Mouse (Mus musculus): ENCODE results near the gene Gtf2f2. TPM values are rescaled to one million over a fixed set of nuclear protein-coding genes. Genes with fewer than 3 reads are reported as not detected.

Gene Gtf2f2
- polyA plus RNA-seq, 1 experiment from 2014 or later: 25.8 TPM

DNA sequence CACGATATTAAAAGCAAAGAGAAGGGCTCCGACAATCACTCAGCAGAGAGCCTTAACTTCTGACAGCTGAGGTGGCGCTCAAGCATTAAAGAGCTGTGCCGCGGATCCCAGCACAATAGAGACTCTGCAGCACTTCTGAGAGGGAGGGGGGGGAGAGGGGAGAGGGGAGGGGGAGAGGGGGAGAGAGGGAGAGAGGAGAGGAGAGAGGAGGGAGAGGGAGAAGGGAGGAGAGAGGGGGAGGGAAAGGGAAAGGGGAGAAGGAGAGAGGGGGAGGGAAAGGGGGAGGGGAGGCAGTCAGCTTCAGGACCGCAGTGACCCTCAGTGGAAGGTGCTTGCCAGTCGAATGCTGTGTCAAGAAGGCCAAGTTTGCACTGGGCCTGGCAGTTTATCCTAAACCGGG is 131.7 kb downstream of the Gtf2f2 start:
- Histone ChIP-seq H3K9ac (ENCODE audit: low read depth, low read length) (no peak overlapping the region), H3K36me3 (ENCODE audit: control insufficient read depth, insufficient read depth) (no peaks in the 10 kb centered on the region), H3K4me3 (ENCODE audit: low read depth, low read length) (no peak overlapping the region), H3K27me3 (replicated peaks; ENCODE audit: control insufficient read depth, insufficient read depth, low read length) (no peaks in the 10 kb centered on the region), H3K4me1 (replicated peaks; ENCODE audit: control insufficient read depth, insufficient read depth, low read length) (no peaks in the 10 kb centered on the region), H3K9me3 (ENCODE audit: control insufficient read depth) (no peaks in the 10 kb centered on the region), H3K4me2 (replicated peaks; ENCODE audit: low read depth) (no peak overlapping the region), H3K27ac (ENCODE audit: low read depth, low read length) (no peak overlapping the region)
- WGBS: 25% methylated on average over 8 of the region's 8 CpGs
- no peak for TF ChIP-seq CTCF (IDR thresholded peaks at IDR 0.05; ENCODE audit: low read depth)
- ATAC-seq: no peak

GRCm38 (mm10) chr14:75877297-75877696 is 133.4 kb downstream of the Gtf2f2 start:
- Histone ChIP-seq H3K4me1 (replicated peaks; ENCODE audit: control insufficient read depth, insufficient read depth, low read length) (no peaks in the 10 kb centered on the region), H3K27ac (ENCODE audit: low read depth, low read length) (no peak overlapping the region), H3K36me3 (ENCODE audit: control insufficient read depth, insufficient read depth) (no peaks in the 10 kb centered on the region), H3K9ac (ENCODE audit: low read depth, low read length) (no peak overlapping the region), H3K9me3 (ENCODE audit: control insufficient read depth) (no peaks in the 10 kb centered on the region), H3K4me3 (ENCODE audit: low read depth, low read length) (no peak overlapping the region), H3K4me2 (replicated peaks; ENCODE audit: low read depth) (no peak overlapping the region), H3K27me3 (replicated peaks; ENCODE audit: control insufficient read depth, insufficient read depth, low read length) (no peaks in the 10 kb centered on the region)
- ATAC-seq: 0 out of 2 replicates have a peak, but pooled peaks have one; percentile 7
- 74% methylated on average over 3 of the region's 3 CpGs for WGBS
- no peak for TF ChIP-seq CTCF (IDR thresholded peaks at IDR 0.05; ENCODE audit: low read depth)

DNA sequence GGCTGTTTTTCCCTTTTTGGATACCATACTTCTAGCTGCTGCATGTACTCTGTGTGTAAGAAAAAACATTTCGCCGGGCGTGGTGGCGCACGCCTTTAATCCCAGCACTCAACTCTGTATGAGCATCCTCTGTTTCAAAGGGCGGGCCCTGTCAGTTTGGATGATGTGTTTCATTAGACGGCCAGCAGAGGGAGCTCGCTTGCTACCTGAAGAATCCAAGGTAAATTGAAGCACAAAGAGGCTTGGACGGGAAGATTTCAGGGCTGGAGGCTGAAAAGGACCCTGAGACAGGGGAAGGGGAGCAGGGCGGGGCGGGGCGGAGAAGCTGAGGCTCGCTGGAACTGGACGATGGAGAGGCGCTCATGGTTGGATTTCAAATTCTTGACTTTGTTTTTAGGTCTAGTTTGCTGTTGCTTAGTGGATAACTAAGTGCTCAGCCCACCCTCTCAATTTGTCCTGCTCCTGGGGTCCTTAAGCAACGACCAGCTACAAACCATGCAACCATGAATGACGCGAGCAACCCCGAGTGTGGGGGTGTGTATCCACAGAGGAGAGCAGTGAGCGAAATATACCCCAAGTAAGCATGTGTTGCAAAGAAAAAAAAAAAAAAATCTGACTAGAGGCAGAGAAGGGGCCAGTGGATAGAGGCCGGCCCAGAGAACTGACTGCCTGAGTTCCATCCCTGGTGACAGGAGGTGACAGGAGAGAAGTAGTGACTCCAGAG is 134.2 kb downstream of the Gtf2f2 start:
- Histone ChIP-seq H3K4me1 (replicated peaks; ENCODE audit: control insufficient read depth, insufficient read depth, low read length) (no peaks in the 10 kb centered on the region), H3K27me3 (replicated peaks; ENCODE audit: control insufficient read depth, insufficient read depth, low read length) (no peaks in the 10 kb centered on the region), H3K4me3 (ENCODE audit: low read depth, low read length) (no peak overlapping the region), H3K36me3 (ENCODE audit: control insufficient read depth, insufficient read depth) (no peaks in the 10 kb centered on the region), H3K4me2 (replicated peaks; ENCODE audit: low read depth) (no peak overlapping the region), H3K27ac (ENCODE audit: low read depth, low read length) (no peak overlapping the region), H3K9ac (ENCODE audit: low read depth, low read length) (no peak overlapping the region), H3K9me3 (ENCODE audit: control insufficient read depth) (no peaks in the 10 kb centered on the region)
- no peak for ATAC-seq
- TF ChIP-seq CTCF (IDR thresholded peaks at IDR 0.05; ENCODE audit: low read depth): peak; percentile 92
- WGBS: 15% methylated on average over 21 of the region's 21 CpGs

- Histone ChIP-seq H3K27ac (ENCODE audit: low read depth, low read length) (no peak overlapping the region), H3K4me3 (ENCODE audit: low read depth, low read length) (no peak overlapping the region), H3K36me3 (ENCODE audit: control insufficient read depth, insufficient read depth) (no peaks in the 10 kb centered on the region), H3K27me3 (replicated peaks; ENCODE audit: control insufficient read depth, insufficient read depth, low read length) (no peaks in the 10 kb centered on the region), H3K4me1 (replicated peaks; ENCODE audit: control insufficient read depth, insufficient read depth, low read length) (no peaks in the 10 kb centered on the region), H3K9me3 (ENCODE audit: control insufficient read depth) (no peaks in the 10 kb centered on the region), H3K9ac (ENCODE audit: low read depth, low read length) (no peak overlapping the region), H3K4me2 (replicated peaks; ENCODE audit: low read depth) (no peak overlapping the region)
- WGBS: 62% methylated on average over 9 of the region's 9 CpGs
- no peak for ATAC-seq
- no peak for TF ChIP-seq CTCF (IDR thresholded peaks at IDR 0.05; ENCODE audit: low read depth)
Observed at GRCm38 (mm10) chr14:75873612-75874011, 137.1 kb downstream of the Gtf2f2 start.

GRCm38 (mm10) chr14:75871750-75872149 is 138.9 kb downstream of the Gtf2f2 start:
- H3K9me3 ChIP-seq (ENCODE audit: control insufficient read depth): no peaks in the 10 kb centered on the region
- TF ChIP-seq CTCF (IDR thresholded peaks at IDR 0.05; ENCODE audit: low read depth): no peak; the same call in 1 of the 2 replicates
- no peak overlapping the region for H3K27ac ChIP-seq (ENCODE audit: low read depth, low read length)
- no peaks in the 10 kb centered on the region for H3K27me3 ChIP-seq (replicated peaks; ENCODE audit: control insufficient read depth, insufficient read depth, low read length)
- H3K36me3 ChIP-seq (ENCODE audit: control insufficient read depth, insufficient read depth): no peaks in the 10 kb centered on the region
- H3K4me1 ChIP-seq (replicated peaks; ENCODE audit: control insufficient read depth, insufficient read depth, low read length): no peaks in the 10 kb centered on the region
- H3K4me2 ChIP-seq (replicated peaks; ENCODE audit: low read depth): no peak overlapping the region
- 89% methylated on average over 4 of the region's 4 CpGs for WGBS
- no peak overlapping the region for H3K4me3 ChIP-seq (ENCODE audit: low read depth, low read length)
- no peak for ATAC-seq
- no peak overlapping the region for H3K9ac ChIP-seq (ENCODE audit: low read depth, low read length)

DNA sequence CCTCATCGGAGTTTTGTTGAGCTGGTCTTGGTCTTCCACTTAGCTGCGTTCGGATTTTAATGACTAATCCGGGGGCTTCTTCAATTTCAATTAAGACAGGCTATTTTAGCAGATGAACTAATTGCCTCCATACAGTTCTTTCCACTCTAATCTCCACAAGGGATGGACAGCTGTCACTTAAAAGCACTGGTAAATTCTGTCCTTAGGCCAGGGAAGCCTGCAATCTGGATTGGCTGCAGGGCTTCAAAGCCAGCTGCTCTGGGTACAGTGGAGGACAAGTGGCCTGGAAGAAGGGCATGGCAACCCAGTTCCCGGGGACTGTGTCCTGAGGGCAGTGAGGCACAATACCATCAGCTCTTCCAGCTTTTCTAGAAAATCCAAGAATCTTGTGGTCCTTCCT is 139.6 kb downstream of the Gtf2f2 start:
- Histone ChIP-seq H3K4me2 (replicated peaks; ENCODE audit: low read depth) (no peak overlapping the region), H3K4me1 (replicated peaks; ENCODE audit: control insufficient read depth, insufficient read depth, low read length) (no peaks in the 10 kb centered on the region), H3K9me3 (ENCODE audit: control insufficient read depth) (no peaks in the 10 kb centered on the region), H3K9ac (ENCODE audit: low read depth, low read length) (no peak overlapping the region), H3K27ac (ENCODE audit: low read depth, low read length) (no peak overlapping the region), H3K4me3 (ENCODE audit: low read depth, low read length) (no peak overlapping the region), H3K27me3 (replicated peaks; ENCODE audit: control insufficient read depth, insufficient read depth, low read length) (no peaks in the 10 kb centered on the region), H3K36me3 (ENCODE audit: control insufficient read depth, insufficient read depth) (no peaks in the 10 kb centered on the region)
- ATAC-seq: no peak
- TF ChIP-seq CTCF (IDR thresholded peaks at IDR 0.05; ENCODE audit: low read depth): no peak
- WGBS: 18% methylated on average over 5 of the region's 5 CpGs
